Mouse (Mus musculus): ENCODE measurements around the gene Vti1a. TPM values are rescaled to one million over a fixed set of nuclear protein-coding genes. Genes with fewer than 3 reads are reported as not detected.
A peak's percentile ranks its signal among the peaks of the same experiment; 100 is the strongest.

The Vti1a gene
- polyA plus RNA-seq, 1 experiment = 39.5 TPM

- Histone ChIP-seq H3K4me1 (ENCODE audit: control insufficient read depth, insufficient read depth, low read length) (no peaks in the 10 kb centered on the region), H3K27ac (ENCODE audit: insufficient read depth, low read length) (no peak overlapping the region), H3K4me3 (ENCODE audit: insufficient read depth, low read length) (no peak overlapping the region)
- TF ChIP-seq CTCF (IDR thresholded peaks at IDR 0.05; ENCODE audit: extremely low read depth, insufficient read depth, low read length) (no peak), POLR2A (IDR thresholded peaks at IDR 0.05; ENCODE audit: extremely low read depth, insufficient read depth, low read length) (no peak)
These were observed 15.6 kb upstream of the Vti1a start for GRCm38 (mm10) chr19:55300525-55300924.

- TF ChIP-seq POLR2A (IDR thresholded peaks at IDR 0.05; ENCODE audit: extremely low read depth, insufficient read depth, low read length) = no peak
- TF ChIP-seq CTCF (IDR thresholded peaks at IDR 0.05; ENCODE audit: extremely low read depth, insufficient read depth, low read length) = no peak
- no peaks in the 10 kb centered on the region for H3K4me1 ChIP-seq (ENCODE audit: control insufficient read depth, insufficient read depth, low read length)
- H3K27ac ChIP-seq (ENCODE audit: insufficient read depth, low read length) = no peak overlapping the region
- no peak overlapping the region for H3K4me3 ChIP-seq (ENCODE audit: insufficient read depth, low read length)
These were observed 11.1 kb upstream of the Vti1a start for GRCm38 (mm10) chr19:55305024-55305423.

GRCm38 (mm10) chr19:55311874-55312273, 4.2 kb upstream of the Vti1a start:
- peaks cover under 1% of the 10 kb centered on the region; the same call in 1 of the 2 replicates for H3K4me1 ChIP-seq (ENCODE audit: control insufficient read depth, insufficient read depth, low read length)
- TF ChIP-seq CTCF (IDR thresholded peaks at IDR 0.05; ENCODE audit: extremely low read depth, insufficient read depth, low read length) (no peak), POLR2A (IDR thresholded peaks at IDR 0.05; ENCODE audit: extremely low read depth, insufficient read depth, low read length) (no peak)

GRCm38 (mm10) chr19:55313649-55314048, 2.4 kb upstream of the Vti1a start:
- Histone ChIP-seq H3K4me1 (ENCODE audit: control insufficient read depth, insufficient read depth, low read length) (peaks cover 4% of the 10 kb centered on the region), H3K27ac (ENCODE audit: insufficient read depth, low read length) (no peak overlapping the region), H3K4me3 (ENCODE audit: insufficient read depth, low read length) (no peak overlapping the region)
- TF ChIP-seq CTCF (IDR thresholded peaks at IDR 0.05; ENCODE audit: extremely low read depth, insufficient read depth, low read length) (no peak), POLR2A (IDR thresholded peaks at IDR 0.05; ENCODE audit: extremely low read depth, insufficient read depth, low read length) (no peak)

More at GRCm38 (mm10) chr19:55311874-55312273, 4.2 kb upstream of the Vti1a start:
- Histone ChIP-seq H3K27ac (ENCODE audit: insufficient read depth, low read length) (no peak overlapping the region), H3K4me3 (ENCODE audit: insufficient read depth, low read length) (no peak overlapping the region)

GRCm38 (mm10) chr19:55315452-55316108, 515 bp upstream of the Vti1a start, which contains the start of gene Zdhhc6:
Gene Zdhhc6 (minus strand): TSS chr19:55316032.
- H3K27ac ChIP-seq (ENCODE audit: insufficient read depth, low read length) = peak within 1 kb of the TSS; percentile 57
- H3K4me1 ChIP-seq (ENCODE audit: control insufficient read depth, insufficient read depth, low read length) = peaks cover 5% of the 10 kb centered on the region
- TF ChIP-seq POLR2A (IDR thresholded peaks at IDR 0.05; ENCODE audit: extremely low read depth, insufficient read depth, low read length) = peak; percentile 54; the same call in 1 of the 2 replicates
- TF ChIP-seq CTCF (IDR thresholded peaks at IDR 0.05; ENCODE audit: extremely low read depth, insufficient read depth, low read length) = no peak
- peak within 1 kb of the TSS; percentile 76 for H3K4me3 ChIP-seq (ENCODE audit: insufficient read depth, low read length)

- peak overlapping the region; percentile 76; the same call in 1 of the 2 replicates for H3K4me3 ChIP-seq (ENCODE audit: insufficient read depth, low read length)
- TF ChIP-seq POLR2A (IDR thresholded peaks at IDR 0.05; ENCODE audit: extremely low read depth, insufficient read depth, low read length) (no peak), CTCF (IDR thresholded peaks at IDR 0.05; ENCODE audit: extremely low read depth, insufficient read depth, low read length) (no peak)
- H3K4me1 ChIP-seq (ENCODE audit: control insufficient read depth, insufficient read depth, low read length) = peaks cover 5% of the 10 kb centered on the region
- no peak overlapping the region for H3K27ac ChIP-seq (ENCODE audit: insufficient read depth, low read length)
These were observed 806 bp downstream of the Vti1a start for GRCm38 (mm10) chr19:55316901-55317300.

- Histone ChIP-seq H3K27ac (ENCODE audit: insufficient read depth, low read length) (no peak overlapping the region), H3K4me3 (ENCODE audit: insufficient read depth, low read length) (no peak overlapping the region), H3K4me1 (ENCODE audit: control insufficient read depth, insufficient read depth, low read length) (peaks cover 5% of the 10 kb centered on the region)
- TF ChIP-seq CTCF (IDR thresholded peaks at IDR 0.05; ENCODE audit: extremely low read depth, insufficient read depth, low read length) = no peak
- TF ChIP-seq POLR2A (IDR thresholded peaks at IDR 0.05; ENCODE audit: extremely low read depth, insufficient read depth, low read length) = no peak
These were observed 2.9 kb downstream of the Vti1a start for GRCm38 (mm10) chr19:55319036-55319435.

GRCm38 (mm10) chr19:55319521-55319920, 3.4 kb downstream of the Vti1a start:
- no peak overlapping the region for H3K27ac ChIP-seq (ENCODE audit: insufficient read depth, low read length)
- H3K4me1 ChIP-seq (ENCODE audit: control insufficient read depth, insufficient read depth, low read length) = peaks cover 5% of the 10 kb centered on the region
- H3K4me3 ChIP-seq (ENCODE audit: insufficient read depth, low read length) = no peak overlapping the region
- no peak for TF ChIP-seq POLR2A (IDR thresholded peaks at IDR 0.05; ENCODE audit: extremely low read depth, insufficient read depth, low read length)
- TF ChIP-seq CTCF (IDR thresholded peaks at IDR 0.05; ENCODE audit: extremely low read depth, insufficient read depth, low read length) = no peak

- peaks cover 3% of the 10 kb centered on the region for H3K4me1 ChIP-seq (ENCODE audit: control insufficient read depth, insufficient read depth, low read length)
- TF ChIP-seq CTCF (IDR thresholded peaks at IDR 0.05; ENCODE audit: extremely low read depth, insufficient read depth, low read length) = no peak
- no peak for TF ChIP-seq POLR2A (IDR thresholded peaks at IDR 0.05; ENCODE audit: extremely low read depth, insufficient read depth, low read length)
- H3K4me3 ChIP-seq (ENCODE audit: insufficient read depth, low read length) = no peak overlapping the region
- H3K27ac ChIP-seq (ENCODE audit: insufficient read depth, low read length) = no peak overlapping the region
These were observed 6.5 kb downstream of the Vti1a start for GRCm38 (mm10) chr19:55322604-55323003.

- Histone ChIP-seq H3K4me1 (ENCODE audit: control insufficient read depth, insufficient read depth, low read length) (peaks cover 2% of the 10 kb centered on the region; the same call in 1 of the 2 replicates), H3K4me3 (ENCODE audit: insufficient read depth, low read length) (no peak overlapping the region), H3K27ac (ENCODE audit: insufficient read depth, low read length) (no peak overlapping the region)
- TF ChIP-seq POLR2A (IDR thresholded peaks at IDR 0.05; ENCODE audit: extremely low read depth, insufficient read depth, low read length) (no peak), CTCF (IDR thresholded peaks at IDR 0.05; ENCODE audit: extremely low read depth, insufficient read depth, low read length) (no peak)
These were observed 11.4 kb downstream of the Vti1a start for GRCm38 (mm10) chr19:55327510-55327909.

All from cortical plate, adult 2 months (tissue).